Mouse (Mus musculus) heart, adult 11 months (tissue): ENCODE measurements at regions not wholly inside any gene's neighbourhood (a gene's known extent, or its start where the extent isn't known, plus 50 kb on each side); places are given as distances from the start of the nearest gene placed in this dataset.

Experiments
- DNase-seq: peaks from one replicate; pipeline ENCODE4 v3.0.0; 2022

GRCm38 (mm10) chr9:34029503-34030169 lies 456.1 kb upstream of the Kirrel3 start:
- DNase-seq, result peak; percentile 66

GRCm38 (mm10) chr9:34054435-34054834 lies 431.3 kb upstream of the Kirrel3 start:
- no peak for DNase-seq
